In genomic region chr3:154885452-154885851, GRCm38 (mm10) we compare ENCODE assay signal across 9 mouse cellular contexts.
DNase-seq lines count a peak whose midpoint lies in the region; ATAC-seq and TF ChIP-seq lines count a peak whose summit lies in the region.
"Had no signal": no experiment of that assay in that cellular context is flagged by ENCODE, and none has a peak within 500 bp of the region (broad histone marks: within the 10 kb centered on the region; RNA-seq: fewer than 3 reads in every experiment).

No protein-coding gene starts in this region.

- H3K4me1 ChIP-seq in lung, embryonic 14.5 days (ENCODE audit: insufficient read depth) = no peaks in the 10 kb centered on the region
- no peaks in the 10 kb centered on the region for H3K4me1 ChIP-seq in hindbrain, postnatal 0 days (ENCODE audit: insufficient read depth, low read length)
- no peaks in the 10 kb centered on the region for H3K4me1 ChIP-seq in cerebellum, adult 2 months (ENCODE audit: control insufficient read depth, insufficient read depth, low read length)

- H3K9me3 ChIP-seq in lung, embryonic 14.5 days (ENCODE audit: low read depth, low read length) = no peaks in the 10 kb centered on the region
- no peaks in the 10 kb centered on the region for H3K9me3 ChIP-seq in hindbrain, postnatal 0 days (ENCODE audit: low read length)
- H3K9me3 ChIP-seq: limb, embryonic 12.5 days had no signal

- no peaks in the 10 kb centered on the region for H3K36me3 ChIP-seq in lung, embryonic 14.5 days (ENCODE audit: insufficient read depth)
- H3K36me3 ChIP-seq in hindbrain, postnatal 0 days (ENCODE audit: insufficient read depth, low read length) = no peaks in the 10 kb centered on the region
- H3K36me3 ChIP-seq: limb, embryonic 12.5 days had no signal

- no peak for TF ChIP-seq CTCF in lung, embryonic 14.5 days (IDR thresholded peaks at IDR 0.05; ENCODE audit: low read depth)
- no peak for TF ChIP-seq CTCF in hindbrain, postnatal 0 days (IDR thresholded peaks at IDR 0.05; ENCODE audit: low read depth)
- no peak for TF ChIP-seq CTCF in cerebellum, adult 2 months (IDR thresholded peaks at IDR 0.05; ENCODE audit: borderline replicate concordance, insufficient read depth, low read depth, low read length)

- H3K4me3 ChIP-seq in lung, embryonic 14.5 days (ENCODE audit: low read depth, low read length) = no peak overlapping the region
- H3K4me3 ChIP-seq in hindbrain, postnatal 0 days (ENCODE audit: low read length) = no peak overlapping the region
- H3K4me3 ChIP-seq in cerebellum, adult 2 months (replicated peaks; ENCODE audit: insufficient read depth, low read depth, low read length) = no peak overlapping the region
- H3K4me3 ChIP-seq: limb, embryonic 12.5 days had no signal

- DNase-seq in frontal cortex, postnatal 14 days (ENCODE audit: low spot score in 2 of 2) = no peak
- peak; percentile 55 for DNase-seq in lung, embryonic 14.5 days
- DNase-seq in lung, postnatal 14 days = no peak
- peak; percentile 36 for DNase-seq in hindbrain, postnatal 0 days (ENCODE audit: low spot score)
- DNase-seq in right cerebral cortex, postnatal 14 days = peak; percentile 14
- no peak for DNase-seq in urinary bladder, postnatal 4 days (ENCODE audit: low spot score in 2 of 2)
- DNase-seq in cerebellum, adult 2 months = no peak

- TF ChIP-seq POLR2A in cerebellum, adult 2 months (IDR thresholded peaks at IDR 0.05; ENCODE audit: borderline replicate concordance, insufficient read depth, low read length) = no peak

- H3K27me3 ChIP-seq in lung, embryonic 14.5 days (ENCODE audit: insufficient read depth, low read length) = no peaks in the 10 kb centered on the region
- H3K27me3 ChIP-seq in hindbrain, postnatal 0 days (ENCODE audit: insufficient read depth, low read length) = no peaks in the 10 kb centered on the region
- no peaks in the 10 kb centered on the region; the same call in 1 of the 2 replicates for H3K27me3 ChIP-seq in cerebellum, adult 2 months (ENCODE audit: control insufficient read depth, insufficient read depth, low read length)
- H3K27me3 ChIP-seq: limb, embryonic 12.5 days had no signal

- 8% methylated on average over 5 of the region's 5 CpGs for WGBS in lung, embryonic 14.5 days
- 25% methylated on average over 5 of the region's 5 CpGs for WGBS in hindbrain, postnatal 0 days
- 34% methylated on average over 5 of the region's 5 CpGs for WGBS in cerebellum, adult 2 months

- H3K27ac ChIP-seq in lung, embryonic 14.5 days (ENCODE audit: low read depth) = no peak overlapping the region
- H3K27ac ChIP-seq in hindbrain, postnatal 0 days = no peak overlapping the region
- H3K27ac ChIP-seq in cerebellum, adult 2 months (ENCODE audit: insufficient read depth, low read length) = no peak overlapping the region
- H3K27ac ChIP-seq: limb, embryonic 12.5 days had no signal

- no peak overlapping the region for H3K4me2 ChIP-seq in lung, embryonic 14.5 days
- no peak overlapping the region for H3K4me2 ChIP-seq in hindbrain, postnatal 0 days (ENCODE audit: low read depth, low read length)
- H3K4me2 ChIP-seq: limb, embryonic 12.5 days had no signal

- ATAC-seq in frontal cortex, adult (ENCODE audit: low TSS enrichment) = peak; percentile 74; the same call in 1 of the 2 replicates
- peak; percentile 80 for ATAC-seq in lung, embryonic 14.5 days (ENCODE audit: insufficient read depth)
- no peak for ATAC-seq in hindbrain, postnatal 0 days

- H3K9ac ChIP-seq in lung, embryonic 14.5 days = no peak overlapping the region
- no peak overlapping the region for H3K9ac ChIP-seq in hindbrain, postnatal 0 days (replicated peaks; ENCODE audit: low read length)
- H3K9ac ChIP-seq: limb, embryonic 12.5 days had no signal

Comparison
In these comparisons a context has a peak if more than half of its experiments do, and no peak if none do; other contexts are left out.
1. DNase-seq: peak in lung, embryonic 14.5 days (single experiment), hindbrain, postnatal 0 days (single experiment) and right cerebral cortex, postnatal 14 days (single experiment); none in frontal cortex, postnatal 14 days (0 of 2), lung, postnatal 14 days (single experiment), urinary bladder, postnatal 4 days (0 of 2) and cerebellum, adult 2 months (0 of 2).